Mouse (Mus musculus) limb, embryonic 10.5 days (tissue): ENCODE data around the gene Ptch2. TPM values are rescaled to one million over a fixed set of nuclear protein-coding genes. Genes with fewer than 3 reads are reported as not detected.

Source experiments
- DNase-seq: peaks from one replicate; pipeline ENCODE4 v3.0.0-alpha.2; 2017; ENCODE audit warnings: low spot score
- H3K27ac ChIP-seq: fragments of 300-500 bp; sonication (generic); 2 replicates; pipeline ENCODE4 v1.5.1; 2016; ENCODE audit warnings: mild to moderate bottlenecking
- H3K27me3 ChIP-seq: fragments of 300-500 bp; sonication (generic); 2 replicates; pipeline ENCODE4 v1.6.1; 2016; ENCODE audit warnings: low read depth, mild to moderate bottlenecking; ENCODE audit not compliant: poor library complexity, severe bottlenecking
- H3K36me3 ChIP-seq: fragments of 300-500 bp; sonication (generic); 2 replicates; pipeline ENCODE4 v1.6.1; 2016; ENCODE audit warnings: mild to moderate bottlenecking, moderate library complexity
- H3K4me1 ChIP-seq: fragments of 300-500 bp; sonication (generic); 2 replicates; pipeline ENCODE4 v1.6.1; 2016
- H3K4me3 ChIP-seq: fragments of 300-500 bp; sonication (generic); 2 replicates; pipeline ENCODE4 v1.5.1; 2016; ENCODE audit warnings: mild to moderate bottlenecking, moderate library complexity
- H3K9me3 ChIP-seq: fragments of 300-500 bp; sonication (generic); replicated peaks from 2 replicates; pipeline ENCODE4 v1.6.1; 2016; ENCODE audit warnings: mild to moderate bottlenecking
- WGBS: fragments of 180-500 bp; shearing (Covaris S2); methylation state at CpG from one replicate; pipeline ENCODE4 v1.1.7; 2016; 5-methylcytosine and 5-hydroxymethylcytosine counted together
- polyA plus RNA-seq: library from polyadenylated mRNA; unstranded; fragments of >200 nt; fragmentation: Nextera tagmentation; extraction: Ambion mirVana; gene quantifications from 2 replicates; pipeline ENCODE4 v1.2.1, GENCODE M21; 2016

The Ptch2 gene
- polyA plus RNA-seq, 1 experiment from 2014 or later = 8.4 TPM

GRCm38 (mm10) chr4:117133817-117134600 lies 38.1 kb downstream of the Ptch2 start, which contains the start of gene Plk3:
Gene Plk3 (minus strand): TSS chr4:117133963.
- H3K27ac ChIP-seq = peak within 1 kb of the TSS; percentile 76
- peaks cover 41% of the 10 kb centered on the region for H3K4me1 ChIP-seq
- peaks cover 15% of the 10 kb centered on the region for H3K36me3 ChIP-seq
- 2% methylated on average over 38 of the region's 48 CpGs for WGBS
- DNase-seq = peak; percentile 98
- H3K9me3 ChIP-seq = no peaks in the 10 kb centered on the region
- H3K27me3 ChIP-seq = peaks cover 35% of the 10 kb centered on the region
- H3K4me3 ChIP-seq = peak within 1 kb of the TSS; percentile 69

- Histone ChIP-seq H3K9me3 (no peaks in the 10 kb centered on the region), H3K27ac (no peak overlapping the region), H3K27me3 (peaks cover 35% of the 10 kb centered on the region), H3K4me3 (no peak overlapping the region), H3K36me3 (peaks cover 12% of the 10 kb centered on the region), H3K4me1 (peaks cover 41% of the 10 kb centered on the region)
- 52% methylated on average over 2 of the region's 2 CpGs for WGBS
- DNase-seq = no peak
Observed at GRCm38 (mm10) chr4:117134601-117134995, 38.7 kb downstream of the Ptch2 start.

- DNase-seq = no peak
- 28% methylated on average over 8 of the region's 8 CpGs for WGBS
- Histone ChIP-seq H3K27me3 (peaks cover 26% of the 10 kb centered on the region), H3K27ac (no peak overlapping the region), H3K4me3 (no peak overlapping the region), H3K4me1 (peaks cover 42% of the 10 kb centered on the region), H3K9me3 (no peaks in the 10 kb centered on the region), H3K36me3 (peaks cover under 1% of the 10 kb centered on the region; the same call in 1 of the 2 replicates)
Observed at GRCm38 (mm10) chr4:117136034-117136433, 40.2 kb downstream of the Ptch2 start.

GRCm38 (mm10) chr4:117138295-117139216 lies 42.7 kb downstream of the Ptch2 start:
- Histone ChIP-seq H3K4me1 (peaks cover 27% of the 10 kb centered on the region), H3K36me3 (no peaks in the 10 kb centered on the region), H3K9me3 (no peaks in the 10 kb centered on the region), H3K4me3 (no peak overlapping the region), H3K27me3 (peaks cover under 1% of the 10 kb centered on the region; the same call in 1 of the 2 replicates), H3K27ac (no peak overlapping the region)
- WGBS = 68% methylated on average over 17 of the region's 17 CpGs
- no peak for DNase-seq

- H3K27ac ChIP-seq = no peak overlapping the region
- no peaks in the 10 kb centered on the region for H3K36me3 ChIP-seq
- no peak overlapping the region for H3K4me3 ChIP-seq
- 6% methylated on average over 2 of the region's 2 CpGs for WGBS
- no peaks in the 10 kb centered on the region for H3K27me3 ChIP-seq
- no peaks in the 10 kb centered on the region for H3K9me3 ChIP-seq
- peaks cover 23% of the 10 kb centered on the region for H3K4me1 ChIP-seq
- DNase-seq = no peak
Observed at GRCm38 (mm10) chr4:117139217-117139612, 43.3 kb downstream of the Ptch2 start.

- 46% methylated on average over 4 of the region's 4 CpGs for WGBS
- no peak overlapping the region for H3K4me3 ChIP-seq
- DNase-seq = no peak
- no peaks in the 10 kb centered on the region for H3K27me3 ChIP-seq
- peaks cover 18% of the 10 kb centered on the region for H3K4me1 ChIP-seq
- no peaks in the 10 kb centered on the region for H3K9me3 ChIP-seq
- no peak overlapping the region for H3K27ac ChIP-seq
- H3K36me3 ChIP-seq = no peaks in the 10 kb centered on the region
Observed at GRCm38 (mm10) chr4:117140613-117141012, 44.7 kb downstream of the Ptch2 start.

- WGBS = 61% methylated on average over 7 of the region's 7 CpGs
- peaks cover 11% of the 10 kb centered on the region; the same call in 1 of the 2 replicates for H3K4me1 ChIP-seq
- DNase-seq = no peak
- no peak overlapping the region for H3K4me3 ChIP-seq
- H3K36me3 ChIP-seq = peaks cover 2% of the 10 kb centered on the region
- H3K27ac ChIP-seq = no peak overlapping the region
- H3K9me3 ChIP-seq = no peaks in the 10 kb centered on the region
- H3K27me3 ChIP-seq = no peaks in the 10 kb centered on the region
Observed at GRCm38 (mm10) chr4:117143023-117143422, 47.1 kb downstream of the Ptch2 start.

GRCm38 (mm10) chr4:117145248-117145647 lies 49.4 kb downstream of the Ptch2 start:
- Histone ChIP-seq H3K4me3 (no peak overlapping the region), H3K27me3 (no peaks in the 10 kb centered on the region), H3K27ac (no peak overlapping the region), H3K36me3 (peaks cover 23% of the 10 kb centered on the region), H3K9me3 (no peaks in the 10 kb centered on the region), H3K4me1 (peaks cover 6% of the 10 kb centered on the region; the same call in 1 of the 2 replicates)
- DNase-seq = no peak
- WGBS = 92% methylated on average over 13 of the region's 13 CpGs

- Histone ChIP-seq H3K4me3 (no peak overlapping the region), H3K9me3 (no peaks in the 10 kb centered on the region), H3K27ac (no peak overlapping the region), H3K4me1 (peaks cover 3% of the 10 kb centered on the region; the same call in 1 of the 2 replicates), H3K36me3 (peaks cover 33% of the 10 kb centered on the region), H3K27me3 (no peaks in the 10 kb centered on the region)
- 32% methylated on average over 15 of the region's 15 CpGs for WGBS
- peak; percentile 92 for DNase-seq
Observed at GRCm38 (mm10) chr4:117146176-117146575, 50.3 kb downstream of the Ptch2 start.

- Histone ChIP-seq H3K27ac (no peak overlapping the region), H3K36me3 (peaks cover 51% of the 10 kb centered on the region), H3K4me3 (no peak overlapping the region), H3K9me3 (no peaks in the 10 kb centered on the region), H3K27me3 (no peaks in the 10 kb centered on the region), H3K4me1 (peaks cover 6% of the 10 kb centered on the region; the same call in 1 of the 2 replicates)
- 85% methylated on average over 18 of the region's 18 CpGs for WGBS
- DNase-seq = no peak
Observed at GRCm38 (mm10) chr4:117148047-117148713, 52.3 kb downstream of the Ptch2 start.

GRCm38 (mm10) chr4:117148815-117149214 lies 52.9 kb downstream of the Ptch2 start:
- no peak overlapping the region for H3K27ac ChIP-seq

More at GRCm38 (mm10) chr4:117148815-117149214, 52.9 kb downstream of the Ptch2 start:
- DNase-seq = no peak
- H3K9me3 ChIP-seq = no peaks in the 10 kb centered on the region
- peaks cover 12% of the 10 kb centered on the region for H3K4me1 ChIP-seq
- 68% methylated on average over 24 of the region's 24 CpGs for WGBS
- no peaks in the 10 kb centered on the region for H3K27me3 ChIP-seq
- peaks cover 58% of the 10 kb centered on the region for H3K36me3 ChIP-seq
- no peak overlapping the region for H3K4me3 ChIP-seq
